Mouse (Mus musculus) brain, embryonic 14.5 days (tissue): ENCODE data around the gene Dnajc9.

Experiments
- CTCF ChIP-seq: fragments of 200-500 bp; IDR thresholded peaks from 2 replicates; pipeline ENCODE4 v1.5.1; 2012; ENCODE audit warnings: inconsistent platforms, mild to moderate bottlenecking, moderate library complexity, borderline replicate concordance; ENCODE audit not compliant: insufficient read depth, insufficient read length; ENCODE audit errors: extremely low read depth
- POLR2A ChIP-seq: fragments of 200-500 bp; IDR thresholded peaks from 2 replicates; pipeline ENCODE4 v1.6.1; 2012; ENCODE audit warnings: mild to moderate bottlenecking, inconsistent platforms, borderline replicate concordance; ENCODE audit not compliant: poor library complexity, insufficient read depth, insufficient read length, severe bottlenecking; ENCODE audit errors: extremely low read depth

GRCm38 (mm10) chr14:20397220-20397619 lies 8.5 kb upstream of the Dnajc9 start:
- TF ChIP-seq CTCF (no peak), POLR2A (no peak)
